Mouse (Mus musculus) liver, embryonic 14.5 days (tissue): Measurements from ENCODE around the gene Nkx6-1.

Source experiments
- CTCF ChIP-seq: IDR thresholded peaks from 2 replicates; pipeline ENCODE4 v1.5.1; 2016; ENCODE audit warnings: antibody characterized with exemption, low read depth, control low read depth
- EP300 ChIP-seq: IDR thresholded peaks from 2 replicates; pipeline ENCODE4 v1.6.1; 2016; ENCODE audit warnings: antibody characterized with exemption, low read depth

DNA sequence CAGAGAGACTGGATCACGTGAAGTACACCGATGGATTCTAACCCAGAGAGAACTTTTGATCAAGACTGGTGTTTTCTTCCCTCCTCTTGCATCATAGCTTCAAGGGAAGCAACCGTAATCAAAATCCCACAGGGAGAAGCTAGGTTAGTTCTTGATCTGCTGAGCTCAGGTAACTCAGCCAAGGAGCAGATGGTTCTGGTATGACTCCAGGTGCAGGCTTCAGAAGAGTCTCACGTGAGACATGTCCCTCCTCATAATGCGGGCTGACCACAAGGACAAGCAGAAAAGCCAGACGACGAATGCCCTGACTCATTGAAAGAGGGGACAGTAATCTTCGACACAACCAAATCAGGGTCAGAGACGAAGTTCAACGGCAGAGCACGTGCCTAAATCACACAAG, 37.8 kb upstream of the Nkx6-1 start:
- no peak for TF ChIP-seq EP300
- no peak for TF ChIP-seq CTCF
